Mouse (Mus musculus) liver, embryonic 13.5 days (tissue): Measurements from ENCODE around the gene Babam2. TPM values are rescaled to one million over a fixed set of nuclear protein-coding genes. Genes with fewer than 3 reads are reported as not detected.

Source experiments
- ATAC-seq: fragments of 200-750 bp; cut with Nextera tagmentation; 2 replicates; pipeline ENCODE4 v1.8.0; 2017; ENCODE audit warnings: low read depth, mild to moderate bottlenecking, moderate number of reproducible peaks, moderate library complexity
- DNase-seq: peaks from one replicate; pipeline ENCODE4 v3.0.0; 2022
- H3K27ac ChIP-seq: fragments of 300-500 bp; sonication (generic); 2 replicates; pipeline ENCODE4 v1.5.1; 2015; ENCODE audit warnings: moderate library complexity, mild to moderate bottlenecking, inconsistent platforms
- H3K27me3 ChIP-seq: fragments of 300-500 bp; sonication (generic); 2 replicates; pipeline ENCODE4 v1.6.1; 2015; ENCODE audit warnings: mild to moderate bottlenecking, inconsistent platforms
- H3K36me3 ChIP-seq: fragments of 300-500 bp; sonication (generic); 2 replicates; pipeline ENCODE4 v1.6.1; 2015; ENCODE audit warnings: mild to moderate bottlenecking, inconsistent platforms
- H3K4me1 ChIP-seq: fragments of 300-500 bp; sonication (generic); replicated peaks from 2 replicates; pipeline ENCODE4 v1.6.1; 2015; ENCODE audit warnings: inconsistent platforms
- H3K4me2 ChIP-seq: fragments of 300-500 bp; sonication (generic); 2 replicates; pipeline ENCODE4 v1.6.1; 2015; ENCODE audit warnings: inconsistent platforms, mild to moderate bottlenecking, moderate library complexity
- H3K4me3 ChIP-seq: fragments of 300-500 bp; sonication (generic); replicated peaks from 2 replicates; pipeline ENCODE4 v1.5.1; 2015; ENCODE audit warnings: mild to moderate bottlenecking, inconsistent platforms
- H3K9ac ChIP-seq: fragments of 300-500 bp; sonication (generic); 2 replicates; pipeline ENCODE4 v1.6.1; 2015; ENCODE audit warnings: mild to moderate bottlenecking, inconsistent platforms
- H3K9me3 ChIP-seq: fragments of 300-500 bp; sonication (generic); replicated peaks from 2 replicates; pipeline ENCODE4 v1.6.1; 2016; ENCODE audit warnings: inconsistent platforms
- WGBS: fragments of 180-500 bp; shearing (Covaris S2); methylation state at CpG from one replicate; pipeline ENCODE4 v1.1.7; 2015; ENCODE audit not compliant: insufficient replicate concordance; 5-methylcytosine and 5-hydroxymethylcytosine counted together
- polyA plus RNA-seq: library from polyadenylated mRNA; unstranded; fragments of >200 nt; fragmentation: Nextera tagmentation; extraction: Ambion mirVana; gene quantifications from 2 replicates; pipeline ENCODE4 v1.2.1, GENCODE M21; 2015

Babam2 gene
- polyA plus RNA-seq, 1 experiment from 2014 or later, result 37.1 TPM

GRCm38 (mm10) chr5:31899901-31900300 lies 202.4 kb downstream of the Babam2 start:
- no peaks in the 10 kb centered on the region for H3K36me3 ChIP-seq
- no peak overlapping the region for H3K4me3 ChIP-seq
- H3K9ac ChIP-seq, result no peak overlapping the region
- DNase-seq, result no peak
- WGBS, result 73% methylated on average over 3 of the region's 3 CpGs
- H3K4me2 ChIP-seq, result no peak overlapping the region
- no peak for ATAC-seq
- no peaks in the 10 kb centered on the region for H3K4me1 ChIP-seq
- no peaks in the 10 kb centered on the region for H3K27me3 ChIP-seq
- H3K27ac ChIP-seq, result no peak overlapping the region
- H3K9me3 ChIP-seq, result no peaks in the 10 kb centered on the region

GRCm38 (mm10) chr5:31902144-31902543 lies 204.7 kb downstream of the Babam2 start:
- ATAC-seq, result no peak
- Histone ChIP-seq H3K9ac (no peak overlapping the region), H3K27me3 (no peaks in the 10 kb centered on the region), H3K36me3 (no peaks in the 10 kb centered on the region), H3K27ac (no peak overlapping the region), H3K9me3 (no peaks in the 10 kb centered on the region), H3K4me3 (no peak overlapping the region), H3K4me1 (no peaks in the 10 kb centered on the region), H3K4me2 (no peak overlapping the region)
- DNase-seq, result no peak
- 72% methylated on average over 2 of the region's 2 CpGs for WGBS

- Histone ChIP-seq H3K4me2 (no peak overlapping the region), H3K36me3 (no peaks in the 10 kb centered on the region), H3K9me3 (no peaks in the 10 kb centered on the region), H3K9ac (no peak overlapping the region), H3K4me3 (no peak overlapping the region), H3K27me3 (no peaks in the 10 kb centered on the region), H3K27ac (no peak overlapping the region), H3K4me1 (no peaks in the 10 kb centered on the region)
- 80% methylated on average over 5 of the region's 5 CpGs for WGBS
- DNase-seq (no peak), ATAC-seq (no peak)
Observed at GRCm38 (mm10) chr5:31902891-31903290, 205.4 kb downstream of the Babam2 start.

- H3K4me2 ChIP-seq, result no peak overlapping the region
- no peak overlapping the region for H3K4me3 ChIP-seq
- no peaks in the 10 kb centered on the region for H3K36me3 ChIP-seq
- H3K9ac ChIP-seq, result no peak overlapping the region
- H3K27ac ChIP-seq, result no peak overlapping the region
- H3K4me1 ChIP-seq, result no peaks in the 10 kb centered on the region
- WGBS, result 62% methylated on average over 6 of the region's 6 CpGs
- no peaks in the 10 kb centered on the region for H3K9me3 ChIP-seq
- no peak for ATAC-seq
- DNase-seq, result no peak
- no peaks in the 10 kb centered on the region for H3K27me3 ChIP-seq
Observed at GRCm38 (mm10) chr5:31904968-31905683, 207.6 kb downstream of the Babam2 start.

GRCm38 (mm10) chr5:31905808-31906207 lies 208.3 kb downstream of the Babam2 start:
- H3K36me3 ChIP-seq, result no peaks in the 10 kb centered on the region
- H3K4me2 ChIP-seq, result no peak overlapping the region
- H3K27me3 ChIP-seq, result no peaks in the 10 kb centered on the region
- no peaks in the 10 kb centered on the region for H3K4me1 ChIP-seq
- DNase-seq (no peak), ATAC-seq (no peak)
- no peaks in the 10 kb centered on the region for H3K9me3 ChIP-seq
- H3K9ac ChIP-seq, result no peak overlapping the region
- no peak overlapping the region for H3K4me3 ChIP-seq
- WGBS, result 78% methylated on average over 7 of the region's 7 CpGs
- no peak overlapping the region for H3K27ac ChIP-seq

- no peak for ATAC-seq
- Histone ChIP-seq H3K9me3 (no peaks in the 10 kb centered on the region), H3K4me2 (no peak overlapping the region), H3K9ac (no peak overlapping the region), H3K27ac (no peak overlapping the region), H3K27me3 (no peaks in the 10 kb centered on the region), H3K36me3 (no peaks in the 10 kb centered on the region), H3K4me3 (no peak overlapping the region), H3K4me1 (no peaks in the 10 kb centered on the region)
- no peak for DNase-seq
- WGBS, result 80% methylated on average over 7 of the region's 7 CpGs
Observed at GRCm38 (mm10) chr5:31906286-31906951, 208.9 kb downstream of the Babam2 start.

GRCm38 (mm10) chr5:31907959-31908358 lies 210.5 kb downstream of the Babam2 start:
- Histone ChIP-seq H3K36me3 (no peaks in the 10 kb centered on the region), H3K27me3 (no peaks in the 10 kb centered on the region), H3K4me1 (no peaks in the 10 kb centered on the region), H3K9me3 (no peaks in the 10 kb centered on the region), H3K4me3 (no peak overlapping the region), H3K9ac (no peak overlapping the region), H3K27ac (no peak overlapping the region), H3K4me2 (no peak overlapping the region)
- DNase-seq (no peak), ATAC-seq (no peak)
- WGBS, result 58% methylated on average over 2 of the region's 2 CpGs

- no peaks in the 10 kb centered on the region for H3K9me3 ChIP-seq
- no peak overlapping the region for H3K9ac ChIP-seq
- H3K27me3 ChIP-seq, result no peaks in the 10 kb centered on the region
- H3K36me3 ChIP-seq, result no peaks in the 10 kb centered on the region
- ATAC-seq, result no peak
- DNase-seq, result no peak
- H3K4me1 ChIP-seq, result no peaks in the 10 kb centered on the region
- no peak overlapping the region for H3K4me2 ChIP-seq
- 66% methylated on average over 2 of the region's 2 CpGs for WGBS
- no peak overlapping the region for H3K27ac ChIP-seq
- no peak overlapping the region for H3K4me3 ChIP-seq
Observed at GRCm38 (mm10) chr5:31908818-31909217, 211.3 kb downstream of the Babam2 start.

- DNase-seq (no peak), ATAC-seq (no peak)
- Histone ChIP-seq H3K9me3 (no peaks in the 10 kb centered on the region), H3K4me1 (0 out of 2 replicates have a peak, but pooled peaks cover 3% of the 10 kb centered on the region), H3K4me3 (no peak overlapping the region), H3K4me2 (no peak overlapping the region), H3K36me3 (no peaks in the 10 kb centered on the region), H3K27ac (no peak overlapping the region), H3K9ac (no peak overlapping the region), H3K27me3 (no peaks in the 10 kb centered on the region)
- WGBS, result 81% methylated on average over 7 of the region's 7 CpGs
Observed at GRCm38 (mm10) chr5:31916241-31916640, 218.8 kb downstream of the Babam2 start.

GRCm38 (mm10) chr5:31918566-31918965 lies 221.1 kb downstream of the Babam2 start:
- H3K4me2 ChIP-seq, result no peak overlapping the region
- DNase-seq, result no peak
- 29% methylated on average over 4 of the region's 4 CpGs for WGBS

GRCm38 (mm10) chr5:31920129-31920528 lies 222.6 kb downstream of the Babam2 start:
- ATAC-seq (no peak), DNase-seq (no peak)
- H3K9ac ChIP-seq, result no peak overlapping the region
- no peak overlapping the region for H3K4me3 ChIP-seq
- no peaks in the 10 kb centered on the region for H3K9me3 ChIP-seq
- no peak overlapping the region for H3K27ac ChIP-seq
- no peaks in the 10 kb centered on the region for H3K36me3 ChIP-seq
- H3K4me2 ChIP-seq, result no peak overlapping the region
- no peaks in the 10 kb centered on the region for H3K27me3 ChIP-seq
- H3K4me1 ChIP-seq, result 0 out of 2 replicates have a peak, but pooled peaks cover 3% of the 10 kb centered on the region

More at GRCm38 (mm10) chr5:31918566-31918965, 221.1 kb downstream of the Babam2 start:
- H3K9me3 ChIP-seq, result no peaks in the 10 kb centered on the region
- no peaks in the 10 kb centered on the region for H3K36me3 ChIP-seq
- no peak overlapping the region for H3K9ac ChIP-seq
- H3K4me3 ChIP-seq, result no peak overlapping the region
- no peak overlapping the region for H3K27ac ChIP-seq
- no peaks in the 10 kb centered on the region for H3K27me3 ChIP-seq
- H3K4me1 ChIP-seq, result 0 out of 2 replicates have a peak, but pooled peaks cover 3% of the 10 kb centered on the region
- no peak for ATAC-seq

- Histone ChIP-seq H3K4me2 (no peak overlapping the region), H3K36me3 (no peaks in the 10 kb centered on the region), H3K4me3 (no peak overlapping the region), H3K9ac (no peak overlapping the region), H3K27ac (0 out of 2 replicates have a peak overlapping the region, but pooled peaks have one; percentile 20), H3K4me1 (0 out of 2 replicates have a peak, but pooled peaks cover 3% of the 10 kb centered on the region), H3K9me3 (no peaks in the 10 kb centered on the region), H3K27me3 (no peaks in the 10 kb centered on the region)
- ATAC-seq (no peak), DNase-seq (no peak)
- 24% methylated on average over 1 of the region's 1 CpGs for WGBS
Observed at GRCm38 (mm10) chr5:31920890-31921289, 223.4 kb downstream of the Babam2 start.
